Mouse (Mus musculus) ovary, postnatal 10 days (tissue): ENCODE measurements at regions not wholly inside any gene's neighbourhood (a gene's known extent, or its start where the extent isn't known, plus 50 kb on each side); places are given as distances from the start of the nearest gene placed in this dataset.
"Not testable (repeated sequence)": the region's sequence is repeated elsewhere in the genome, so short reads cannot be mapped to it uniquely, and the experiment has no call there.

Experiments used
- DNase-seq: peaks from one replicate; pipeline ENCODE4 v3.0.0; 2022; ENCODE audit warnings: low spot score

GRCm38 (mm10) chr14:53020152-53020551 is 524.6 kb upstream of the Olfr1507 start:
- DNase-seq, result not testable (repeated sequence)

GRCm38 (mm10) chr14:53007741-53008140 is 512.2 kb upstream of the Olfr1507 start:
- not testable (repeated sequence) for DNase-seq

GRCm38 (mm10) chr14:53007323-53007722 is 511.8 kb upstream of the Olfr1507 start:
- not testable (repeated sequence) for DNase-seq

GRCm38 (mm10) chr14:53001289-53001688 is 505.7 kb upstream of the Olfr1507 start:
- DNase-seq, result not testable (repeated sequence)

- not testable (repeated sequence) for DNase-seq
These were observed 496.7 kb upstream of the Olfr1507 start for GRCm38 (mm10) chr14:52992106-52992760.

GRCm38 (mm10) chr14:52991328-52991665 is 495.7 kb upstream of the Olfr1507 start:
- not testable (repeated sequence) for DNase-seq

- DNase-seq, result not testable (repeated sequence)
These were observed 495.2 kb upstream of the Olfr1507 start for GRCm38 (mm10) chr14:52990569-52991327.

- not testable (repeated sequence) for DNase-seq
These were observed 494.4 kb upstream of the Olfr1507 start for GRCm38 (mm10) chr14:52989940-52990339.

- not testable (repeated sequence) for DNase-seq
These were observed 493.0 kb upstream of the Olfr1507 start for GRCm38 (mm10) chr14:52988563-52988962.

- not testable (repeated sequence) for DNase-seq
These were observed 476.9 kb upstream of the Olfr1507 start for GRCm38 (mm10) chr14:52972207-52973003.

GRCm38 (mm10) chr14:52962110-52962509 is 466.6 kb upstream of the Olfr1507 start:
- not testable (repeated sequence) for DNase-seq

GRCm38 (mm10) chr14:52956515-52956914 is 461.0 kb upstream of the Olfr1507 start:
- DNase-seq, result not testable (repeated sequence)

GRCm38 (mm10) chr14:52944925-52945324 is 449.4 kb upstream of the Olfr1507 start:
- not testable (repeated sequence) for DNase-seq

GRCm38 (mm10) chr14:52942438-52942837 is 446.9 kb upstream of the Olfr1507 start:
- not testable (repeated sequence) for DNase-seq

- DNase-seq, result not testable (repeated sequence)
These were observed 446.2 kb upstream of the Olfr1507 start for GRCm38 (mm10) chr14:52941747-52942146.

- DNase-seq, result not testable (repeated sequence)
These were observed 424.6 kb upstream of the Olfr1507 start for GRCm38 (mm10) chr14:52920138-52920537.

- DNase-seq, result not testable (repeated sequence)
These were observed 418.3 kb upstream of the Olfr1507 start for GRCm38 (mm10) chr14:52913814-52914213.

- DNase-seq, result not testable (repeated sequence)
These were observed 404.1 kb upstream of the Olfr1507 start for GRCm38 (mm10) chr14:52899629-52900028.

GRCm38 (mm10) chr14:52898310-52898709 is 402.8 kb upstream of the Olfr1507 start:
- not testable (repeated sequence) for DNase-seq

GRCm38 (mm10) chr14:52879978-52880377 is 384.4 kb upstream of the Olfr1507 start:
- not testable (repeated sequence) for DNase-seq

GRCm38 (mm10) chr14:52863841-52864240 is 368.3 kb upstream of the Olfr1507 start:
- DNase-seq, result not testable (repeated sequence)

GRCm38 (mm10) chr14:52863107-52863506 is 367.6 kb upstream of the Olfr1507 start:
- DNase-seq, result not testable (repeated sequence)
